Mouse (Mus musculus) right cerebral cortex, postnatal 10 days (tissue): ENCODE data around the gene Rtp2.
"Not testable (repeated sequence)": the region's sequence is repeated elsewhere in the genome, so short reads cannot be mapped to it uniquely, and the experiment has no call there.

Experiments used
- DNase-seq, 2 experiments: peaks; one replicate each; pipeline ENCODE4 v3.0.0; 2021; ENCODE audit warnings: low spot score in 2 of 2

The Rtp2 gene

GRCm38 (mm10) chr16:23952101-23952727 lies 20.0 kb upstream of the Rtp2 start:
- DNase-seq: no peak

- DNase-seq: no peak
These were observed 15.5 kb upstream of the Rtp2 start for GRCm38 (mm10) chr16:23947654-23948053.

GRCm38 (mm10) chr16:23944801-23945200 lies 12.6 kb upstream of the Rtp2 start:
- no peak for DNase-seq

- no peak for DNase-seq
These were observed 2.2 kb upstream of the Rtp2 start for GRCm38 (mm10) chr16:23934397-23934796.

GRCm38 (mm10) chr16:23931275-23931674 lies 919 bp downstream of the Rtp2 start:
- DNase-seq: no peak

- no peak for DNase-seq
These were observed 1.6 kb downstream of the Rtp2 start for GRCm38 (mm10) chr16:23930426-23931073.

GRCm38 (mm10) chr16:23927301-23928114 lies 4.7 kb downstream of the Rtp2 start:
- no peak for DNase-seq

- DNase-seq: no peak
These were observed 9.3 kb downstream of the Rtp2 start for GRCm38 (mm10) chr16:23922906-23923305.

GRCm38 (mm10) chr16:23921697-23922096 lies 10.5 kb downstream of the Rtp2 start:
- no peak for DNase-seq

- no peak for DNase-seq
These were observed 12.8 kb downstream of the Rtp2 start for GRCm38 (mm10) chr16:23919418-23919817.

GRCm38 (mm10) chr16:23913401-23913800 lies 18.8 kb downstream of the Rtp2 start:
- DNase-seq: no peak

- no peak for DNase-seq
These were observed 19.5 kb downstream of the Rtp2 start for GRCm38 (mm10) chr16:23912741-23913140.

- DNase-seq: not testable (repeated sequence)
These were observed 23.2 kb downstream of the Rtp2 start for GRCm38 (mm10) chr16:23909015-23909354.

- DNase-seq: not testable (repeated sequence)
These were observed 23.8 kb downstream of the Rtp2 start for GRCm38 (mm10) chr16:23908076-23909014.

- DNase-seq: not testable (repeated sequence)
These were observed 25.6 kb downstream of the Rtp2 start for GRCm38 (mm10) chr16:23906586-23906985.

GRCm38 (mm10) chr16:23901411-23901810 lies 30.8 kb downstream of the Rtp2 start:
- no peak for DNase-seq

- peak; percentile 31 to 48 for DNase-seq
These were observed 32.1 kb downstream of the Rtp2 start for GRCm38 (mm10) chr16:23900061-23900460.

GRCm38 (mm10) chr16:23898840-23899239 lies 33.4 kb downstream of the Rtp2 start:
- peak; percentile 81 to 90 for DNase-seq

GRCm38 (mm10) chr16:23897984-23898586 lies 34.1 kb downstream of the Rtp2 start:
- peak; percentile 85 to 86 for DNase-seq

GRCm38 (mm10) chr16:23897486-23897885 lies 34.7 kb downstream of the Rtp2 start:
- DNase-seq: no peak

GRCm38 (mm10) chr16:23895135-23895534 lies 37.1 kb downstream of the Rtp2 start:
- no peak for DNase-seq
